Mouse (Mus musculus): Measurements from ENCODE around the gene Asprv1. TPM values are rescaled to one million over a fixed set of nuclear protein-coding genes. Genes with fewer than 3 reads are reported as not detected.

Asprv1 gene
- polyA plus RNA-seq, 1 experiment from 2014 or later = 0.59 TPM

GRCm38 (mm10) chr6:86644775-86645400, 16.9 kb downstream of the Asprv1 start:
- Histone ChIP-seq H3K4me2 (ENCODE audit: low read depth, low read length, severe bottlenecking) (no peak overlapping the region), H3K27ac (ENCODE audit: low read depth, low read length) (no peak overlapping the region), H3K9ac (ENCODE audit: low read length) (no peak overlapping the region), H3K4me3 (ENCODE audit: low read depth, low read length) (no peak overlapping the region), H3K4me1 (replicated peaks; ENCODE audit: control insufficient read depth, insufficient read depth, low read length) (no peaks in the 10 kb centered on the region; the same call in 1 of the 2 replicates), H3K9me3 (ENCODE audit: control insufficient read depth, low read length) (no peaks in the 10 kb centered on the region), H3K27me3 (ENCODE audit: control insufficient read depth, insufficient read depth, low read length) (no peaks in the 10 kb centered on the region), H3K36me3 (ENCODE audit: control insufficient read depth, insufficient read depth, low read length) (no peaks in the 10 kb centered on the region)
- DNase-seq (ENCODE audit: low spot score) = no peak
- WGBS = 79% methylated on average over 3 of the region's 3 CpGs
- ATAC-seq (replicated peaks; ENCODE audit: low FRiP score) = no peak

GRCm38 (mm10) chr6:86645551-86645950, 17.6 kb downstream of the Asprv1 start:
- WGBS = 79% methylated on average over 4 of the region's 4 CpGs
- Histone ChIP-seq H3K4me2 (ENCODE audit: low read depth, low read length, severe bottlenecking) (no peak overlapping the region), H3K9ac (ENCODE audit: low read length) (no peak overlapping the region), H3K9me3 (ENCODE audit: control insufficient read depth, low read length) (no peaks in the 10 kb centered on the region), H3K36me3 (ENCODE audit: control insufficient read depth, insufficient read depth, low read length) (no peaks in the 10 kb centered on the region), H3K27me3 (ENCODE audit: control insufficient read depth, insufficient read depth, low read length) (no peaks in the 10 kb centered on the region), H3K4me1 (replicated peaks; ENCODE audit: control insufficient read depth, insufficient read depth, low read length) (no peaks in the 10 kb centered on the region; the same call in 1 of the 2 replicates), H3K4me3 (ENCODE audit: low read depth, low read length) (no peak overlapping the region), H3K27ac (ENCODE audit: low read depth, low read length) (no peak overlapping the region)
- no peak for DNase-seq (ENCODE audit: low spot score)
- no peak for ATAC-seq (replicated peaks; ENCODE audit: low FRiP score)

GRCm38 (mm10) chr6:86646143-86646542, 18.2 kb downstream of the Asprv1 start:
- Histone ChIP-seq H3K27me3 (ENCODE audit: control insufficient read depth, insufficient read depth, low read length) (no peaks in the 10 kb centered on the region), H3K4me3 (ENCODE audit: low read depth, low read length) (no peak overlapping the region), H3K9me3 (ENCODE audit: control insufficient read depth, low read length) (no peaks in the 10 kb centered on the region), H3K36me3 (ENCODE audit: control insufficient read depth, insufficient read depth, low read length) (no peaks in the 10 kb centered on the region), H3K4me2 (ENCODE audit: low read depth, low read length, severe bottlenecking) (no peak overlapping the region), H3K9ac (ENCODE audit: low read length) (no peak overlapping the region), H3K27ac (ENCODE audit: low read depth, low read length) (no peak overlapping the region), H3K4me1 (replicated peaks; ENCODE audit: control insufficient read depth, insufficient read depth, low read length) (no peaks in the 10 kb centered on the region; the same call in 1 of the 2 replicates)
- DNase-seq (ENCODE audit: low spot score) = no peak
- no peak for ATAC-seq (replicated peaks; ENCODE audit: low FRiP score)
- WGBS = 78% methylated on average over 7 of the region's 7 CpGs

- WGBS = 89% methylated on average over 6 of the region's 6 CpGs
- Histone ChIP-seq H3K4me2 (ENCODE audit: low read depth, low read length, severe bottlenecking) (no peak overlapping the region), H3K9me3 (ENCODE audit: control insufficient read depth, low read length) (no peaks in the 10 kb centered on the region), H3K27me3 (ENCODE audit: control insufficient read depth, insufficient read depth, low read length) (no peaks in the 10 kb centered on the region), H3K4me1 (replicated peaks; ENCODE audit: control insufficient read depth, insufficient read depth, low read length) (no peaks in the 10 kb centered on the region), H3K4me3 (ENCODE audit: low read depth, low read length) (no peak overlapping the region), H3K9ac (ENCODE audit: low read length) (no peak overlapping the region), H3K27ac (ENCODE audit: low read depth, low read length) (no peak overlapping the region), H3K36me3 (ENCODE audit: control insufficient read depth, insufficient read depth, low read length) (no peaks in the 10 kb centered on the region)
- DNase-seq (ENCODE audit: low spot score) (no peak), ATAC-seq (replicated peaks; ENCODE audit: low FRiP score) (no peak)
Observed at GRCm38 (mm10) chr6:86653026-86653425, 25.1 kb downstream of the Asprv1 start.

- H3K27me3 ChIP-seq (ENCODE audit: control insufficient read depth, insufficient read depth, low read length) = no peaks in the 10 kb centered on the region
- ATAC-seq (replicated peaks; ENCODE audit: low FRiP score) (no peak), DNase-seq (ENCODE audit: low spot score) (no peak)
- no peaks in the 10 kb centered on the region for H3K36me3 ChIP-seq (ENCODE audit: control insufficient read depth, insufficient read depth, low read length)
- H3K4me1 ChIP-seq (replicated peaks; ENCODE audit: control insufficient read depth, insufficient read depth, low read length) = no peaks in the 10 kb centered on the region
- H3K9me3 ChIP-seq (ENCODE audit: control insufficient read depth, low read length) = no peaks in the 10 kb centered on the region
- no peak overlapping the region for H3K4me2 ChIP-seq (ENCODE audit: low read depth, low read length, severe bottlenecking)
- no peak overlapping the region for H3K9ac ChIP-seq (ENCODE audit: low read length)
- H3K4me3 ChIP-seq (ENCODE audit: low read depth, low read length) = no peak overlapping the region
- WGBS = 79% methylated on average over 9 of the region's 9 CpGs
- H3K27ac ChIP-seq (ENCODE audit: low read depth, low read length) = no peak overlapping the region
Observed at GRCm38 (mm10) chr6:86654270-86654916, 26.4 kb downstream of the Asprv1 start.

- DNase-seq (ENCODE audit: low spot score) (no peak), ATAC-seq (replicated peaks; ENCODE audit: low FRiP score) (no peak)
- 92% methylated on average over 3 of the region's 3 CpGs for WGBS
- Histone ChIP-seq H3K4me2 (ENCODE audit: low read depth, low read length, severe bottlenecking) (no peak overlapping the region), H3K27me3 (ENCODE audit: control insufficient read depth, insufficient read depth, low read length) (no peaks in the 10 kb centered on the region), H3K36me3 (ENCODE audit: control insufficient read depth, insufficient read depth, low read length) (no peaks in the 10 kb centered on the region; the same call in 1 of the 2 replicates), H3K9me3 (ENCODE audit: control insufficient read depth, low read length) (no peaks in the 10 kb centered on the region), H3K27ac (ENCODE audit: low read depth, low read length) (no peak overlapping the region), H3K4me1 (replicated peaks; ENCODE audit: control insufficient read depth, insufficient read depth, low read length) (no peaks in the 10 kb centered on the region), H3K9ac (ENCODE audit: low read length) (no peak overlapping the region), H3K4me3 (ENCODE audit: low read depth, low read length) (no peak overlapping the region)
Observed at GRCm38 (mm10) chr6:86658501-86658900, 30.5 kb downstream of the Asprv1 start.

- no peaks in the 10 kb centered on the region for H3K9me3 ChIP-seq (ENCODE audit: control insufficient read depth, low read length)
- H3K9ac ChIP-seq (ENCODE audit: low read length) = no peak overlapping the region
- 79% methylated on average over 9 of the region's 9 CpGs for WGBS
- H3K4me3 ChIP-seq (ENCODE audit: low read depth, low read length) = no peak overlapping the region
- no peaks in the 10 kb centered on the region; the same call in 1 of the 2 replicates for H3K36me3 ChIP-seq (ENCODE audit: control insufficient read depth, insufficient read depth, low read length)
- no peak overlapping the region for H3K4me2 ChIP-seq (ENCODE audit: low read depth, low read length, severe bottlenecking)
- ATAC-seq (replicated peaks; ENCODE audit: low FRiP score) (no peak), DNase-seq (ENCODE audit: low spot score) (no peak)
- H3K27ac ChIP-seq (ENCODE audit: low read depth, low read length) = no peak overlapping the region
- no peaks in the 10 kb centered on the region for H3K4me1 ChIP-seq (replicated peaks; ENCODE audit: control insufficient read depth, insufficient read depth, low read length)
- H3K27me3 ChIP-seq (ENCODE audit: control insufficient read depth, insufficient read depth, low read length) = no peaks in the 10 kb centered on the region
Observed at GRCm38 (mm10) chr6:86660161-86660877, 32.4 kb downstream of the Asprv1 start.

DNA sequence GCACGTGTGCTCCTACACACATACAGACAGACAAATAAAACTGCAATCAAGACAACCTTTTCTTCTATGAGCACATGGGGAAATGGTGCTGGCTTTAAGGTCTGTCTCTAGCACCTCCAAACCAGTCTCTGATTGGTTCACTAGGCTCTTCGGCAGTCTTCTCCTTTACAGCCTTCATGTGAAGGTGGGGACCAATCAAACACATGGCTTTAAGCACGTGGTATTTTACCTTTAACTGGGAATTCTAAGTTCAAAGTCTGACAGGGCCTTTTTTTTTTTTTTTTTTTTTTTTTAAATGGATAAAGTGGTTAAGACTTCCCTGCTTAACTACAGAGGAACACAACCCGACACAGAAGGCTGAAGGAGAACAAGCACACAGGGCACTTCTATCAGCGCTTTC, 37.1 kb downstream of the Asprv1 start:
- H3K4me2 ChIP-seq (ENCODE audit: low read depth, low read length, severe bottlenecking) = no peak overlapping the region
- DNase-seq (ENCODE audit: low spot score) (no peak), ATAC-seq (replicated peaks; ENCODE audit: low FRiP score) (no peak)
- H3K9ac ChIP-seq (ENCODE audit: low read length) = no peak overlapping the region
- no peaks in the 10 kb centered on the region for H3K9me3 ChIP-seq (ENCODE audit: control insufficient read depth, low read length)
- no peaks in the 10 kb centered on the region for H3K27me3 ChIP-seq (ENCODE audit: control insufficient read depth, insufficient read depth, low read length)
- no peak overlapping the region for H3K4me3 ChIP-seq (ENCODE audit: low read depth, low read length)
- H3K4me1 ChIP-seq (replicated peaks; ENCODE audit: control insufficient read depth, insufficient read depth, low read length) = peaks cover 3% of the 10 kb centered on the region; the same call in 1 of the 2 replicates
- 88% methylated on average over 5 of the region's 5 CpGs for WGBS
- H3K27ac ChIP-seq (ENCODE audit: low read depth, low read length) = no peak overlapping the region
- no peaks in the 10 kb centered on the region; the same call in 1 of the 2 replicates for H3K36me3 ChIP-seq (ENCODE audit: control insufficient read depth, insufficient read depth, low read length)

Data from forebrain, embryonic 11.5 days (tissue).